Mouse (Mus musculus): ENCODE data around the gene Pkmyt1.

The Pkmyt1 gene

DNA sequence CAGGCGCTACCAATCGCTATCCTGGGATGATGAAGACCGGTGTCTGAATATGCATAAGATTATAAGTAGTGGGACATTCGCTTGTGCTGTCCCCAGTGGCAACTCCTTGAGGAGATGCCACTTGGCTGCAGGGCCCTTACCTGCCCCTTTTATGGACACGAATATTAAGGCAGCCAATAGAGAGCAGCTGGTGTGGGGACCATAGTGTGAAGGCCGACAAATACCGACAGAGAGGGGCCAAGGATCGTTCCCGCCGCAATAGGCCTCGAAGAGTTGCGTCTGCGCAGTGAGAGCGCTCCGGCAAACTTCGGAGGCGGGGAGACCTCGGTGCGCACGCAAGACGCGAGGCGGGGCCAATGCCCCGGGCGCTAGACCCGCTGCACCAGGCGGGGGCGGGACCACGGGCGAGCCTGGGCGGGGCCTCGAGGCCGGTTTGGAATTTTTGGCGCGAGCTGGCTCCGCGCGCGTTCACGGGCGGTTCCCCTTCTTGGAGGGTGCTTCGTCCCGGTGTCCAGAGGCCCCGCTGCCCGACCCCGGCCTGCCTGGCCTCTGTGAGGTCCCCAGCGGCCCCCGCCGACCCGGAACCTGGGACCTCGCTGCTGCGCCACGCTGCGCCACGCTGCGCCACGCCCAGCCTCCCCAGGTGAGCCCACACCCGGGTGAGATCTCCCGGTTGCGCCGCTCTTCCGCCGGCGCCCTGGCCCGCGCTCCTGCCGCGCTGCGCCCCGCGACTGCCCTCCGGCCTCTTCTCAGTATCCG is at the start of gene Pkmyt1:
Gene Pkmyt1 (plus strand): TSS at position 338 of the 759 bp plus-strand sequence.
- DNase-seq, result peak; percentile 98

GRCm38 (mm10) chr17:23676473-23677031 is 49.6 kb upstream of the Pkmyt1 start:
- peak; percentile 50 for DNase-seq

DNA sequence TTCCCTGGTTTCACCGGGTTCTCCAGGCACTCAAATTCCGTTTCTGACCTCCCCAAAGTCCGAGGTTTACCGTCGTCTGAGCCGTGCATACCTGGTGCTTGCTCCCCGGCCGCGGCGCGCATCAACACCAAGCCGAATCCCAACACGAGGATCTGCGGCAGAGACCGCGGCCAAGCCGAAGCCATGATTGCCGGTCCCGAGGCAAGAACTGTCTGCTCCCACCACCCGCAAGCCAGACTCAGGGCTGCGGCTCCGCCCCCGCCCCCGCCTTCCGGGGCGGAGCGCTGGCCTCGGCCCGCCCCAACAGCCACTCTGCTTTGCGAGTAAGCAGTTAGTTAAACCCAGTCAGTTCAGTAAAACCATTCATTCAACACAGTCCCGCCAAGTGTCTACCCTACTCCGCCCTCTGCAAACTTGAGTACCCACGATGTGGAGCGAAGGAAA is 48.9 kb upstream of the Pkmyt1 start, which contains the start of gene Tnfrsf12a:
Gene Tnfrsf12a (minus strand): TSS at position 233 of the 444 bp plus-strand sequence.
- peak; percentile 90 for DNase-seq

DNA sequence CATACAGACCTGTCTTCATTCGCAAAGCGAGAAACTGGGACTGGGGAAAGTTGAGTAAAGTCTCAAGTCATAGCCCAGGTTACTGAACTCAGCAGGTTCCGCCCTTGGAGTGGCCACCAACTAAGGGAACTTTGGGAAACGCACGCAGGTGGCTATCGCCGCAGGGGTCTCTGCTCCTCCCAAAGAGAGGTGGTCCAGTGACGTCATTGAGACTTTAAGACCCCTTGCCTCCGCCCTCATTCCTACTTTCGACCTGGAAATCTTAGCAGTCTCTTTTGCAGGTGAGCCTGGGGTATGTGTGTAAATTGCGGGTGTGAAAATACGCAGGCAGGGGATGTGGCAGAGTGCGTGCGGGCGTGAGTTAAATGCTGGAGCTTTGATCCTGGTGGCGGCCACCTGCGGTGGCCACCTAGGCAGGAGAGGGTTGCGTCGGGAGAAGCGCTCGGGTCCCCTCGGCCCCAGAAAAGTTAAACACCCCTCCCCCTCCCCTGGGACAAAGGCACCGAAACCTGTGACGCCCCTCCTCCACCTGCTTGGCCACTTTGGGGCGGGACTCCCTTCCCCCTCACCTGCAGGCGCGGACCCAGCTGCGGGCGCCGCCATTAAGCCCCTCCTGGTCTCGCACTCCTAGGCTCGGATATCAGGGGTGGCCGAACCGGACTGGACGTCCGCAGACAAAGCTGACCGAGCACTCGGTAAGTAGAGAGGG is 46.9 kb upstream of the Pkmyt1 start, which contains the start of gene Cldn6:
Gene Cldn6 (plus strand): TSS at position 123 of the 709 bp plus-strand sequence.
- DNase-seq, result no peak

GRCm38 (mm10) chr17:23680336-23680735 is 45.8 kb upstream of the Pkmyt1 start:
- DNase-seq, result no peak

DNA sequence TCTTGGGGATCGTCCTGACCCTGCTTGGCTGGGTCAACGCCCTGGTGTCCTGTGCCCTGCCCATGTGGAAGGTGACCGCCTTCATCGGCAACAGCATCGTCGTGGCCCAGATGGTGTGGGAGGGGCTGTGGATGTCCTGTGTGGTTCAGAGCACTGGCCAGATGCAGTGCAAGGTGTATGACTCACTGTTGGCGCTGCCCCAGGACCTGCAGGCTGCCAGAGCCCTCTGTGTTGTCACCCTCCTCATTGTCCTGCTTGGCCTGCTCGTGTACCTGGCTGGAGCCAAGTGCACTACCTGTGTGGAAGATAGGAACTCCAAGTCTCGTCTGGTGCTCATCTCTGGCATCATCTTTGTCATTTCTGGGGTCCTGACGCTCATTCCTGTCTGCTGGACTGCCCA is 45.0 kb upstream of the Pkmyt1 start:
- no peak for DNase-seq

DNA sequence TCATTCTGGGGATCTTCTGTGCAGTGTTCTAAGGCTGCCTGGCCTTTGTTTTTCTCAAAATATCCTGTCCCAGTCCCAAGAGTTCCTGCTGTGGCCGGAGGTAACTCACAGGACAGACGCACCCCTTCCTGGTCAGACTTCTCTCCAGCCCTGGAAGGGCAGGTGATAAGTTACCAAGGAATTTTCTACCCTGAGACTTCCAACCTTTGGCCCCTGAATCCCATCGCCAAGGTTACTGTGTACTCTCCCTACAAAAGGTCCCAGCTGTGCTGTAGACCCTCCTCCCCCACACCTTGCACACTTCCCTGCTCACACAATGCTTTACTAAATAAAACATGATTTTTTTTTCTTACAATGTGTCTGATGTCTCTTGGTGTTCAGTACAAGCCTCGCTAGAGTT is 44.0 kb upstream of the Pkmyt1 start:
- DNase-seq, result no peak

DNA sequence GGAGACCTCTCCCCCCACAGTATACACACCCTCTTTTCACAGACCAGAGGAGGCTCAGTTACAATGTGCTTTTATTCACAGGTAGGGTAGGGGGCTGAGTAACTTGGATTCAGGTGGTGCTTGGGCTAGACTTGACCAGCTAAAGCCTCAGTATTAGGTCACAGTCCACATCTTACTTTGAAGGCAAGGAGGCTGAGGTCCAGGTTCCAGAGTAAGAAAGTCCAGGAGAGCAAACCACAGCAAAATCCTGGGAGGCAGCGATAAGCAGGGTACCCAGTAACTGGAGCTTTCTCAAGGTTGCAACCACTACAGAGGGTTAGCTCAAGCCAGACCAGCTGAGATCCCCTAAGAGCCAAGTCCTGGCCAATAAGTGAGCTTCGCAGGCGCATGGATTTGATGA is 43.6 kb upstream of the Pkmyt1 start:
- no peak for DNase-seq

GRCm38 (mm10) chr17:23683226-23683625 is 42.9 kb upstream of the Pkmyt1 start:
- DNase-seq, result no peak

- no peak for DNase-seq
These were observed 42.1 kb upstream of the Pkmyt1 start, which contains the start of gene Cldn9 for GRCm38 (mm10) chr17:23683856-23684672. Cldn9 (minus strand) TSS chr17:23684026.

GRCm38 (mm10) chr17:23694491-23694890 is 31.6 kb upstream of the Pkmyt1 start:
- no peak for DNase-seq

- DNase-seq, result no peak
These were observed 30.3 kb upstream of the Pkmyt1 start for GRCm38 (mm10) chr17:23695801-23696200.

GRCm38 (mm10) chr17:23699131-23700077 is 26.7 kb upstream of the Pkmyt1 start:
- DNase-seq, result peak; percentile 52

DNA sequence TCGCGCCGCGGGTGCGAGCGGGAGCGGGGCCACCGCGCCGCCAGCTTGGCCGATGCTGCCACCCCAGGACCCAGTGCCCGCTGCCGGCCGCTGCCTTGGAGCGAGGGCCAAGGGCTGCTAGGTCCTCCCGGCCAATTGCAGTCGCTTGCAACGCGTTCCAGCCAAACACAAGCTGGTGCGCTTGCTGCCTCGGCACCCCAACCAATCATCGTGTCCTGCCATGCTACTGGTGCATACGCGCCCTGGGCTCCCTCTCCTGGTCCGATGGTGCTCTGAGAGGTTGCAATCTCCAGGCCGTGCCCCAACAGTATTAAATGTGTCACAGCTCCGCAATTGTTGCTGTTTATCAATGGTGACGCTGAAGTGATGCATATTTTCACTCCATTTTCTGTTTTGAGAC is 26.1 kb upstream of the Pkmyt1 start:
- peak; percentile 89 for DNase-seq

- DNase-seq, result no peak
These were observed 22.8 kb upstream of the Pkmyt1 start for GRCm38 (mm10) chr17:23703301-23703700.

DNA sequence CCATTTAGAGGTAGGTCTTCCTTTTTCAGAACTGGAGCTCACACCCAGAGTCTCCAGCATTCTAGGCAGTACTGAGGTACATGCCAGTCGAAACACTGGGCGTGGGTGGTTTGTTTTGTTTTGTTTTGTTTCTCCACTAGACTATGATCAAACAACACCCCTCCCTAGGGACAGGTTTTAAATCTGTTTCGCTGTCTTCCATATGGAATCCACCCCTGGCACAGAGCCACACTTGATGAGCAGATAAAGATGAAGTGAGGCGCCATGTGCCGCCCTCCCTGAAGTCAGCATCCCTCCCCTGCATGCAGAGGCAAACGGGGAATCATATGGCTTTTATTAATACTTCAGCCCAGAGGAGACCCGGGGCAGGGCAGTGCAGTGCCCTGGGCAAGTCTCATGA is 21.4 kb upstream of the Pkmyt1 start:
- DNase-seq, result no peak

DNA sequence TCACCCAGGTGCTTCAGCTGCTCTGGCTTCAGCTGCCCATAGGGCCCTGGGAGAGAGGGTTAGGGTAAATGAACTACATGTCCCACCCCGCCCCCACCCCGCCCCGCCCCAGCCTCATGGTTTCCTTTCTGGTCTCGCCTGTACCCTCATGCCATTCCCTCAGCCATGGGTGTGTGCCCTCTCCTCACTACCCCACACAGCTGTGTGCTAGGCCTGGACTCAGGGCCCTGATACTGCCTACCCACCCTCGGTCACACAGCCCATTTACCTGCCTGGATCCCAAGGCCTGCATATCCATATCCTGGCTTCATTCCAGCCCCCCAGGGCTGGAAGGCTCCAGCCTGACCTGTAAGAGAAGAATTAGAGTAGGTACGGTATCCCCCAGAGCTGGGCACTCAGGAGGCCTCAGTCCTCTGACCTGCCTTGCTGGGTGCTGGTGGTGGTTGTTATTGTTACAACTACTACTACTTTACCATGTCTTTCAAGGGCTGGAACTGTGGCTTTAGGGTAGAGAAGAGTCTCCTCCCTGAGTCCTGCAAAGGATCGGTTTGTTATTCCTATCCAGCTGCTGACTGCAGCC is 20.5 kb upstream of the Pkmyt1 start:
- no peak for DNase-seq

DNA sequence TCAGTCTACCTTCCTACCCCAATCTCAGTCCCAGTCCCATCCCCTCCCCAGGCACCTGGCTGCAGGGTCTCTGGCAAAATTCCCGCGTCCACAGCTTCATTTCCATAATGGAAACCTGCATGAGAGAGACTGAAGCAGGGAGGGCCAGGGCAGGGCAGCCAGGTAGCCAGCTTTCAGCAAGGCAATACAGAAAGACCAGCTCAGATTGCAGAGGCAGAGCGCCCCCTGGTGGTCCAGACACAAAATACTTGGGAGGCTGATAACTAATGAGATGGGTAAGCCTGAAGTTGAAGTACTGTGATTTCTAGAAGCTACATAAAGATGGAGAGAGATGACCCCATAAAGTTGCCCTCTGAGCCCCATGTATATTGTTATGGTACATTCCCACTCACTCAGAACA is 19.9 kb upstream of the Pkmyt1 start:
- DNase-seq, result peak; percentile 85

GRCm38 (mm10) chr17:23717003-23717402 is 9.1 kb upstream of the Pkmyt1 start:
- no peak for DNase-seq

DNA sequence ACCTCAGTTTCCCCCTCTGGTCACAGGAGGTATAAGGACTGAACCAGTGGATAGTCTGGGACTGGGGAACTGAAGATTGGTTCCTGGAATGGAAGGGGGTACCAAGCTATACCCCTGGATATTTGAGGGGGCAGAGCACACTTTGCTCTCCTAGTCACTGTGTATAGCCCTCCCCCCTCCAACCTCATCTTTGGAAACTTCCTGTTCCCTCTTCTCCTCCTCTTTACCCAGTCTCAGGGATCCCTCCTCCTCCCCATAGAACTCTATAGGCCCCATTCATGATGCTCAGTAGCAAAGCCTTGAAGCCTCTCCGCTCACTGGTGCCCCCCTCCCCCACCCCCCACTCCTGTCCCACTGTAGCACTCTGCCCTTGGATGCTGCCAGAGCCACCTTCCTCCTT is 6.7 kb upstream of the Pkmyt1 start:
- no peak for DNase-seq

DNA sequence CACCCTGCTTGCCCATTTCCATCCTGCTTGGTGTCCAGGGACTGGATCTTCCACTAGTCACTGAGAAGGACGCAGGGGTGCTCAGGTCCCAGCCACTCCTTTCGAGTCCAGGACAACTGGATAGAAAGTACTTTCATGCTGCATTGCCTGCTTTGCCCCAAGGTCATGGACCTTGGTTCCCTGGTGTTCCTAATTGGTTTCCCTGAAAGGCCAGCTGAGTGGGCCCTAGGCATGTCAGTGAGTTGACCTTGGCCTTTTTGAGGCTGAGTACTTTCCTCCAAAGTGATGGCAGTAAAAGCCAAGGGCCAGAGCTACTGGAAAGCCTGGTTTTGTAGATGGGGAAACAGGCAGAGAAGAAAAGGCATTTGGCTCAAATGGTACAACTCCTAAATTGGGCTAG is 4.2 kb upstream of the Pkmyt1 start:
- no peak for DNase-seq
